Mouse (Mus musculus) kidney, adult 11 months (tissue): ENCODE measurements at regions not wholly inside any gene's neighbourhood (a gene's known extent, or its start where the extent isn't known, plus 50 kb on each side); places are given as distances from the start of the nearest gene placed in this dataset.

ENCODE experiments used
- DNase-seq: peaks from one replicate; pipeline ENCODE4 v3.0.0; 2022

- no peak for DNase-seq
These were observed 444.9 kb upstream of the Mon1b start for GRCm38 (mm10) chr8:113190537-113190936.

- no peak for DNase-seq
These were observed 443.9 kb upstream of the Mon1b start for GRCm38 (mm10) chr8:113191537-113191936.
